Mouse (Mus musculus) neural tube, embryonic 12.5 days (tissue): ENCODE measurements around the gene Trem2. TPM values are rescaled to one million over a fixed set of nuclear protein-coding genes. Genes with fewer than 3 reads are reported as not detected.

Experiments
- ATAC-seq: fragments of 200-750 bp; cut with Nextera tagmentation; 2 replicates; pipeline ENCODE4 v1.8.0; 2017; ENCODE audit warnings: low read depth, mild to moderate bottlenecking, moderate TSS enrichment, moderate library complexity; ENCODE audit not compliant: low FRiP score
- H3K27ac ChIP-seq: fragments of 300-500 bp; sonication (generic); 2 replicates; pipeline ENCODE4 v1.5.1; 2016
- H3K27me3 ChIP-seq: fragments of 300-500 bp; sonication (generic); replicated peaks from 2 replicates; pipeline ENCODE4 v1.6.1; 2016; ENCODE audit warnings: mild to moderate bottlenecking
- H3K36me3 ChIP-seq: fragments of 300-500 bp; sonication (generic); 2 replicates; pipeline ENCODE4 v1.6.1; 2016; ENCODE audit warnings: mild to moderate bottlenecking
- H3K4me1 ChIP-seq: fragments of 300-500 bp; sonication (generic); 2 replicates; pipeline ENCODE4 v1.6.1; 2016
- H3K4me2 ChIP-seq: fragments of 300-500 bp; sonication (generic); replicated peaks from 2 replicates; pipeline ENCODE4 v1.6.1; 2016; ENCODE audit warnings: mild to moderate bottlenecking
- H3K4me3 ChIP-seq: fragments of 300-500 bp; sonication (generic); 2 replicates; pipeline ENCODE4 v1.5.1; 2016
- H3K9ac ChIP-seq: fragments of 300-500 bp; sonication (generic); 2 replicates; pipeline ENCODE4 v1.6.1; 2016; ENCODE audit warnings: mild to moderate bottlenecking
- H3K9me3 ChIP-seq: fragments of 300-500 bp; sonication (generic); 2 replicates; pipeline ENCODE4 v1.6.1; 2016; ENCODE audit warnings: mild to moderate bottlenecking
- WGBS: fragments of 180-500 bp; shearing (Covaris S2); methylation state at CpG from one replicate; pipeline ENCODE4 v1.1.7; 2016; 5-methylcytosine and 5-hydroxymethylcytosine counted together
- polyA plus RNA-seq: library from polyadenylated mRNA; unstranded; fragments of >200 nt; fragmentation: Nextera tagmentation; extraction: Ambion mirVana; gene quantifications from 2 replicates; pipeline ENCODE4 v1.2.1, GENCODE M21; 2016

Gene Trem2
- polyA plus RNA-seq, 1 experiment from 2014 or later: 3.4 TPM

- no peak overlapping the region for H3K27ac ChIP-seq
- H3K27me3 ChIP-seq: no peaks in the 10 kb centered on the region
- no peak overlapping the region for H3K9ac ChIP-seq
- no peak for ATAC-seq
- H3K4me2 ChIP-seq: no peak overlapping the region
- WGBS: 85% methylated on average over 2 of the region's 2 CpGs
- H3K9me3 ChIP-seq: no peaks in the 10 kb centered on the region
- no peak overlapping the region for H3K4me3 ChIP-seq
- H3K36me3 ChIP-seq: peaks cover 48% of the 10 kb centered on the region
- H3K4me1 ChIP-seq: no peaks in the 10 kb centered on the region
Observed at GRCm38 (mm10) chr17:48385786-48386461, 39.7 kb downstream of the Trem2 start.

GRCm38 (mm10) chr17:48388666-48389065 is 42.5 kb downstream of the Trem2 start:
- Histone ChIP-seq H3K9me3 (no peaks in the 10 kb centered on the region), H3K36me3 (peaks cover 76% of the 10 kb centered on the region), H3K9ac (no peak overlapping the region), H3K27ac (no peak overlapping the region), H3K4me3 (no peak overlapping the region), H3K4me1 (no peaks in the 10 kb centered on the region), H3K4me2 (no peak overlapping the region), H3K27me3 (no peaks in the 10 kb centered on the region)
- no peak for ATAC-seq
- WGBS: 92% methylated on average over 2 of the region's 2 CpGs

GRCm38 (mm10) chr17:48389442-48389841 is 43.2 kb downstream of the Trem2 start:
- H3K27me3 ChIP-seq: no peaks in the 10 kb centered on the region
- no peak overlapping the region for H3K27ac ChIP-seq
- H3K9ac ChIP-seq: no peak overlapping the region
- no peak overlapping the region for H3K4me3 ChIP-seq
- ATAC-seq: no peak
- H3K36me3 ChIP-seq: peaks cover 83% of the 10 kb centered on the region
- 94% methylated on average over 5 of the region's 5 CpGs for WGBS
- H3K9me3 ChIP-seq: no peaks in the 10 kb centered on the region
- H3K4me2 ChIP-seq: no peak overlapping the region
- H3K4me1 ChIP-seq: no peaks in the 10 kb centered on the region

- ATAC-seq: no peak
- no peaks in the 10 kb centered on the region for H3K9me3 ChIP-seq
- 94% methylated on average over 5 of the region's 5 CpGs for WGBS
- H3K36me3 ChIP-seq: peaks cover 93% of the 10 kb centered on the region
- no peak overlapping the region for H3K4me3 ChIP-seq
- H3K27me3 ChIP-seq: no peaks in the 10 kb centered on the region
- no peak overlapping the region for H3K27ac ChIP-seq
- no peak overlapping the region for H3K9ac ChIP-seq
- no peaks in the 10 kb centered on the region for H3K4me1 ChIP-seq
- H3K4me2 ChIP-seq: no peak overlapping the region
Observed at GRCm38 (mm10) chr17:48391446-48391845, 45.2 kb downstream of the Trem2 start.

GRCm38 (mm10) chr17:48392616-48393015 is 46.4 kb downstream of the Trem2 start:
- Histone ChIP-seq H3K36me3 (peaks cover 87% of the 10 kb centered on the region), H3K27ac (no peak overlapping the region), H3K27me3 (no peaks in the 10 kb centered on the region), H3K4me3 (no peak overlapping the region), H3K4me2 (no peak overlapping the region), H3K9me3 (no peaks in the 10 kb centered on the region), H3K9ac (no peak overlapping the region), H3K4me1 (no peaks in the 10 kb centered on the region)
- no peak for ATAC-seq
- 93% methylated on average over 3 of the region's 3 CpGs for WGBS

- no peak overlapping the region for H3K4me3 ChIP-seq
- ATAC-seq: no peak
- no peaks in the 10 kb centered on the region for H3K4me1 ChIP-seq
- H3K4me2 ChIP-seq: no peak overlapping the region
- no peak overlapping the region for H3K9ac ChIP-seq
- H3K27me3 ChIP-seq: no peaks in the 10 kb centered on the region
- WGBS: 87% methylated on average over 4 of the region's 4 CpGs
- no peaks in the 10 kb centered on the region for H3K9me3 ChIP-seq
- H3K27ac ChIP-seq: no peak overlapping the region
- peaks cover 32% of the 10 kb centered on the region for H3K36me3 ChIP-seq
Observed at GRCm38 (mm10) chr17:48401710-48402109, 55.5 kb downstream of the Trem2 start.

GRCm38 (mm10) chr17:48402751-48403150 is 56.5 kb downstream of the Trem2 start:
- no peak for ATAC-seq
- no peak overlapping the region for H3K9ac ChIP-seq
- H3K9me3 ChIP-seq: no peaks in the 10 kb centered on the region
- H3K4me1 ChIP-seq: peaks cover 8% of the 10 kb centered on the region; the same call in 1 of the 2 replicates
- no peak overlapping the region for H3K27ac ChIP-seq
- no peaks in the 10 kb centered on the region for H3K27me3 ChIP-seq
- 93% methylated on average over 3 of the region's 3 CpGs for WGBS
- H3K4me2 ChIP-seq: no peak overlapping the region
- H3K36me3 ChIP-seq: peaks cover 31% of the 10 kb centered on the region
- H3K4me3 ChIP-seq: no peak overlapping the region

Other genes with a start within 250 kb of the Trem2 start
- gene 9830107B12Rik, start 200.1 kb upstream of the Trem2 start, polyA plus RNA-seq: not detected in 2 replicates
- gene A530064D06Rik, start 179.1 kb upstream of the Trem2 start, polyA plus RNA-seq: not detected in 2 replicates
- gene Trem1, start 113.6 kb upstream of the Trem2 start, polyA plus RNA-seq: 0.09 TPM in 1 of 2 replicates, not detected in the other
- gene Trem3, start 98.6 kb upstream of the Trem2 start, polyA plus RNA-seq: not detected in 2 replicates
- gene Treml4, start 82.1 kb upstream of the Trem2 start, polyA plus RNA-seq: 0.14 TPM in 1 of 2 replicates, not detected in the other
- 0.23 and 0.27 TPM in 2 replicates for gene Treml2, start 46.9 kb upstream of the Trem2 start, polyA plus RNA-seq
- 0.09 TPM in 1 of 2 replicates, not detected in the other for gene B430306N03Rik, start 30.3 kb upstream of the Trem2 start, polyA plus RNA-seq
- gene Treml1, start 13.5 kb downstream of the Trem2 start, polyA plus RNA-seq: 1.3 and 2.7 TPM in 2 replicates
- 16.3 and 17.4 TPM in 2 replicates for gene Nfya, start 63.5 kb downstream of the Trem2 start, polyA plus RNA-seq
- gene Oard1, start 63.6 kb downstream of the Trem2 start, polyA plus RNA-seq: 58.7 and 62.6 TPM in 2 replicates
- gene Apobec2, start 86.5 kb downstream of the Trem2 start, polyA plus RNA-seq: 2.4 and 4.4 TPM in 2 replicates
- gene Tspo2, start 105.1 kb downstream of the Trem2 start, polyA plus RNA-seq: 1.0 and 1.5 TPM in 2 replicates
- gene Unc5cl, start 108.5 kb downstream of the Trem2 start, polyA plus RNA-seq: 0.15 TPM in 1 of 2 replicates, not detected in the other